Mouse (Mus musculus): ENCODE data around the gene Drc3. TPM values are rescaled to one million over a fixed set of nuclear protein-coding genes. Genes with fewer than 3 reads are reported as not detected.

Drc3 gene
- polyA plus RNA-seq, 2 experiments: 0.20 to 0.39 TPM

GRCm38 (mm10) chr11:60358548-60358947 lies 5.4 kb downstream of the Drc3 start:
- H3K27ac ChIP-seq: no peak overlapping the region
- 59% methylated on average over 7 of the region's 7 CpGs for WGBS (ENCODE audit: insufficient replicate concordance)
- H3K4me1 ChIP-seq (replicated peaks; ENCODE audit: control insufficient read depth in 2 of 2, insufficient read depth in 2 of 2, low read length in 1 of 2): peaks cover 0 to 3% of the 10 kb centered on the region in 2 experiments; a peak in 1 of 4 replicates
- H3K9me3 ChIP-seq (ENCODE audit: control insufficient read depth, low read length): no peaks in the 10 kb centered on the region
- H3K27me3 ChIP-seq (ENCODE audit: control insufficient read depth, insufficient read depth, low read length): no peaks in the 10 kb centered on the region
- no peak for TF ChIP-seq CTCF (IDR thresholded peaks at IDR 0.05; ENCODE audit: low read depth)
- TF ChIP-seq EP300 (IDR thresholded peaks at IDR 0.05; ENCODE audit: low read depth): no peak
- ATAC-seq (ENCODE audit: insufficient read depth): no peak
- no peak overlapping the region for H3K9ac ChIP-seq (replicated peaks)
- no peak for DNase-seq (ENCODE audit: low read depth in 3 of 3, low spot score in 3 of 3)
- H3K36me3 ChIP-seq (replicated peaks; ENCODE audit: control insufficient read depth, insufficient read depth, low read depth): no peaks in the 10 kb centered on the region
- no peak overlapping the region for H3K4me3 ChIP-seq (ENCODE audit: insufficient read depth in 1 of 2, low read depth in 2 of 2, low read length in 2 of 2)
- H3K4me2 ChIP-seq (ENCODE audit: low read depth): no peak overlapping the region

- Histone ChIP-seq H3K4me1 (replicated peaks; ENCODE audit: control insufficient read depth in 2 of 2, insufficient read depth in 2 of 2, low read length in 1 of 2) (0 out of 4 replicates have a peak, but pooled peaks cover 0 to 2% of the 10 kb centered on the region in 2 experiments), H3K27ac (no peak overlapping the region), H3K36me3 (replicated peaks; ENCODE audit: control insufficient read depth, insufficient read depth, low read depth) (no peaks in the 10 kb centered on the region), H3K9me3 (ENCODE audit: control insufficient read depth, low read length) (no peaks in the 10 kb centered on the region), H3K27me3 (ENCODE audit: control insufficient read depth, insufficient read depth, low read length) (no peaks in the 10 kb centered on the region), H3K4me3 (ENCODE audit: insufficient read depth in 1 of 2, low read depth in 2 of 2, low read length in 2 of 2) (no peak overlapping the region), H3K9ac (replicated peaks) (no peak overlapping the region), H3K4me2 (ENCODE audit: low read depth) (no peak overlapping the region)
- WGBS (ENCODE audit: insufficient replicate concordance): 38% methylated on average over 5 of the region's 5 CpGs
- no peak for TF ChIP-seq EP300 (IDR thresholded peaks at IDR 0.05; ENCODE audit: low read depth)
- TF ChIP-seq CTCF (IDR thresholded peaks at IDR 0.05; ENCODE audit: low read depth): no peak
- ATAC-seq (ENCODE audit: insufficient read depth) (no peak), DNase-seq (ENCODE audit: low read depth in 3 of 3, low spot score in 3 of 3) (no peak)
These were observed 6.0 kb downstream of the Drc3 start for GRCm38 (mm10) chr11:60359138-60359537.

- Histone ChIP-seq H3K27me3 (ENCODE audit: control insufficient read depth, insufficient read depth, low read length) (no peaks in the 10 kb centered on the region), H3K27ac (no peak overlapping the region), H3K4me1 (replicated peaks; ENCODE audit: control insufficient read depth in 2 of 2, insufficient read depth in 2 of 2, low read length in 1 of 2) (0 out of 4 replicates have a peak, but pooled peaks cover 0 to 2% of the 10 kb centered on the region in 2 experiments), H3K9ac (replicated peaks) (no peak overlapping the region), H3K4me2 (ENCODE audit: low read depth) (no peak overlapping the region), H3K36me3 (replicated peaks; ENCODE audit: control insufficient read depth, insufficient read depth, low read depth) (no peaks in the 10 kb centered on the region), H3K4me3 (ENCODE audit: insufficient read depth in 1 of 2, low read depth in 2 of 2, low read length in 2 of 2) (no peak overlapping the region), H3K9me3 (ENCODE audit: control insufficient read depth, low read length) (no peaks in the 10 kb centered on the region)
- ATAC-seq (ENCODE audit: insufficient read depth) (no peak), DNase-seq (ENCODE audit: low read depth in 3 of 3, low spot score in 3 of 3) (no peak)
- TF ChIP-seq EP300 (IDR thresholded peaks at IDR 0.05; ENCODE audit: low read depth) (no peak), CTCF (IDR thresholded peaks at IDR 0.05; ENCODE audit: low read depth) (no peak)
- WGBS (ENCODE audit: insufficient replicate concordance): 65% methylated on average over 1 of the region's 1 CpGs
These were observed 6.8 kb downstream of the Drc3 start for GRCm38 (mm10) chr11:60359936-60360335.

- 56% methylated on average over 5 of the region's 5 CpGs for WGBS (ENCODE audit: insufficient replicate concordance)
- no peak overlapping the region for H3K9ac ChIP-seq (replicated peaks)
These were observed 7.6 kb downstream of the Drc3 start for GRCm38 (mm10) chr11:60360631-60361201.

GRCm38 (mm10) chr11:60366239-60367019 lies 13.3 kb downstream of the Drc3 start:
- Histone ChIP-seq H3K27me3 (ENCODE audit: control insufficient read depth, insufficient read depth, low read length) (no peaks in the 10 kb centered on the region), H3K27ac (no peak overlapping the region), H3K4me2 (ENCODE audit: low read depth) (no peak overlapping the region), H3K4me1 (replicated peaks; ENCODE audit: control insufficient read depth in 2 of 2, insufficient read depth in 2 of 2, low read length in 1 of 2) (no peaks in the 10 kb centered on the region), H3K4me3 (ENCODE audit: insufficient read depth in 1 of 2, low read depth in 2 of 2, low read length in 2 of 2) (no peak overlapping the region), H3K36me3 (replicated peaks; ENCODE audit: control insufficient read depth, insufficient read depth, low read depth) (no peaks in the 10 kb centered on the region), H3K9ac (replicated peaks) (no peak overlapping the region), H3K9me3 (ENCODE audit: control insufficient read depth, low read length) (no peaks in the 10 kb centered on the region)
- DNase-seq (ENCODE audit: low read depth in 3 of 3, low spot score in 3 of 3): no peak
- WGBS (ENCODE audit: insufficient replicate concordance): 37% methylated on average over 16 of the region's 16 CpGs
- ATAC-seq (ENCODE audit: insufficient read depth): no peak
- TF ChIP-seq EP300 (IDR thresholded peaks at IDR 0.05; ENCODE audit: low read depth): no peak
- TF ChIP-seq CTCF (IDR thresholded peaks at IDR 0.05; ENCODE audit: low read depth): no peak

More at GRCm38 (mm10) chr11:60360631-60361201, 7.6 kb downstream of the Drc3 start:
- no peak for TF ChIP-seq CTCF (IDR thresholded peaks at IDR 0.05; ENCODE audit: low read depth)
- no peak for TF ChIP-seq EP300 (IDR thresholded peaks at IDR 0.05; ENCODE audit: low read depth)
- Histone ChIP-seq H3K36me3 (replicated peaks; ENCODE audit: control insufficient read depth, insufficient read depth, low read depth) (no peaks in the 10 kb centered on the region), H3K27ac (no peak overlapping the region), H3K4me3 (ENCODE audit: insufficient read depth in 1 of 2, low read depth in 2 of 2, low read length in 2 of 2) (no peak overlapping the region), H3K4me2 (ENCODE audit: low read depth) (no peak overlapping the region), H3K4me1 (replicated peaks; ENCODE audit: control insufficient read depth in 2 of 2, insufficient read depth in 2 of 2, low read length in 1 of 2) (0 out of 4 replicates have a peak, but pooled peaks cover 0 to 2% of the 10 kb centered on the region in 2 experiments), H3K9me3 (ENCODE audit: control insufficient read depth, low read length) (no peaks in the 10 kb centered on the region), H3K27me3 (ENCODE audit: control insufficient read depth, insufficient read depth, low read length) (no peaks in the 10 kb centered on the region)
- DNase-seq (ENCODE audit: low read depth in 3 of 3, low spot score in 3 of 3) (no peak), ATAC-seq (ENCODE audit: insufficient read depth) (no peak)

All from liver, embryonic 14.5 days (tissue).